Mouse (Mus musculus) heart, embryonic 11.5 days (tissue): ENCODE measurements at regions not wholly inside any gene's neighbourhood (a gene's known extent, or its start where the extent isn't known, plus 50 kb on each side); places are given as distances from the start of the nearest gene placed in this dataset.

Experiments
- ATAC-seq: fragments of 200-750 bp; cut with Nextera tagmentation; replicated peaks from 2 replicates; pipeline ENCODE4 v1.8.0; 2017; ENCODE audit warnings: moderate library complexity; ENCODE audit not compliant: insufficient number of reproducible peaks, low FRiP score, low TSS enrichment
- H3K27ac ChIP-seq: fragments of 300-500 bp; sonication (generic); 2 replicates; pipeline ENCODE4 v1.5.1; 2014; ENCODE audit warnings: mild to moderate bottlenecking, low read depth, low read length
- H3K27me3 ChIP-seq: fragments of 300-500 bp; sonication (generic); 2 replicates; pipeline ENCODE4 v1.6.1; 2014; ENCODE audit warnings: mild to moderate bottlenecking, low read length, mixed read lengths; ENCODE audit not compliant: control insufficient read depth, insufficient read depth
- H3K36me3 ChIP-seq: fragments of 300-500 bp; sonication (generic); 2 replicates; pipeline ENCODE4 v1.6.1; 2014; ENCODE audit warnings: mild to moderate bottlenecking, low read length, moderate library complexity, mixed read lengths; ENCODE audit not compliant: control insufficient read depth, insufficient read depth
- H3K4me1 ChIP-seq: fragments of 300-500 bp; sonication (generic); 2 replicates; pipeline ENCODE4 v1.6.1; 2014; ENCODE audit warnings: low read length; ENCODE audit not compliant: control insufficient read depth, insufficient read depth
- H3K4me2 ChIP-seq: fragments of 300-500 bp; sonication (generic); 2 replicates; pipeline ENCODE4 v1.6.1; 2014; ENCODE audit warnings: mild to moderate bottlenecking, moderate library complexity
- H3K4me3 ChIP-seq: fragments of 300-500 bp; sonication (generic); 2 replicates; pipeline ENCODE4 v1.5.1; 2014; ENCODE audit warnings: low read depth, low read length
- H3K9ac ChIP-seq: fragments of 300-500 bp; sonication (generic); 2 replicates; pipeline ENCODE4 v1.6.1; 2014; ENCODE audit warnings: mild to moderate bottlenecking, low read depth, low read length, moderate library complexity
- H3K9me3 ChIP-seq: fragments of 300-500 bp; sonication (generic); replicated peaks from 2 replicates; pipeline ENCODE4 v1.6.1; 2016; ENCODE audit warnings: low read length; ENCODE audit not compliant: control insufficient read depth
- WGBS: fragments of 180-500 bp; shearing (Covaris S2); extraction: QIAGEN DNeasy Blood & Tissue Kit; methylation state at CpG from one replicate; pipeline ENCODE4 v1.1.7; 2014; ENCODE audit not compliant: insufficient replicate concordance; 5-methylcytosine and 5-hydroxymethylcytosine counted together

- peaks cover 4% of the 10 kb centered on the region; the same call in 1 of the 2 replicates for H3K27me3 ChIP-seq
- WGBS, result 78% methylated on average over 2 of the region's 2 CpGs
- H3K4me2 ChIP-seq, result no peak overlapping the region
- peaks cover 9% of the 10 kb centered on the region; the same call in 1 of the 2 replicates for H3K4me1 ChIP-seq
- no peak overlapping the region for H3K9ac ChIP-seq
- no peaks in the 10 kb centered on the region for H3K9me3 ChIP-seq
- H3K27ac ChIP-seq, result no peak overlapping the region
- no peak for ATAC-seq
- H3K36me3 ChIP-seq, result no peaks in the 10 kb centered on the region
- no peak overlapping the region for H3K4me3 ChIP-seq
Measured at GRCm38 (mm10) chr11:64208306-64208705, 129.0 kb upstream of the Cox10 start.

GRCm38 (mm10) chr11:64207358-64207864, 128.1 kb upstream of the Cox10 start:
- H3K36me3 ChIP-seq, result no peaks in the 10 kb centered on the region
- 69% methylated on average over 4 of the region's 4 CpGs for WGBS
- H3K9me3 ChIP-seq, result no peaks in the 10 kb centered on the region
- no peak overlapping the region for H3K9ac ChIP-seq
- no peak overlapping the region for H3K27ac ChIP-seq
- H3K4me1 ChIP-seq, result peaks cover 9% of the 10 kb centered on the region; the same call in 1 of the 2 replicates
- H3K27me3 ChIP-seq, result peaks cover 4% of the 10 kb centered on the region; the same call in 1 of the 2 replicates
- no peak overlapping the region for H3K4me2 ChIP-seq
- H3K4me3 ChIP-seq, result no peak overlapping the region
- ATAC-seq, result no peak

GRCm38 (mm10) chr11:64206155-64206554, 126.9 kb upstream of the Cox10 start:
- Histone ChIP-seq H3K4me3 (no peak overlapping the region), H3K36me3 (no peaks in the 10 kb centered on the region), H3K27me3 (peaks cover 4% of the 10 kb centered on the region; the same call in 1 of the 2 replicates), H3K9me3 (no peaks in the 10 kb centered on the region), H3K27ac (no peak overlapping the region), H3K4me1 (peaks cover 9% of the 10 kb centered on the region; the same call in 1 of the 2 replicates), H3K4me2 (no peak overlapping the region), H3K9ac (no peak overlapping the region)
- 75% methylated on average over 2 of the region's 2 CpGs for WGBS
- no peak for ATAC-seq

GRCm38 (mm10) chr11:64205069-64205468, 125.8 kb upstream of the Cox10 start:
- 61% methylated on average over 4 of the region's 4 CpGs for WGBS
- Histone ChIP-seq H3K4me3 (no peak overlapping the region), H3K27me3 (peaks cover 4% of the 10 kb centered on the region; the same call in 1 of the 2 replicates), H3K9ac (no peak overlapping the region), H3K36me3 (no peaks in the 10 kb centered on the region), H3K9me3 (no peaks in the 10 kb centered on the region), H3K4me1 (peaks cover 9% of the 10 kb centered on the region; the same call in 1 of the 2 replicates), H3K27ac (no peak overlapping the region), H3K4me2 (no peak overlapping the region)
- no peak for ATAC-seq

GRCm38 (mm10) chr11:64204305-64204704, 125.0 kb upstream of the Cox10 start:
- Histone ChIP-seq H3K27ac (no peak overlapping the region), H3K9ac (no peak overlapping the region), H3K9me3 (no peaks in the 10 kb centered on the region), H3K36me3 (no peaks in the 10 kb centered on the region), H3K4me3 (no peak overlapping the region), H3K27me3 (peaks cover 4% of the 10 kb centered on the region; the same call in 1 of the 2 replicates), H3K4me2 (0 out of 2 replicates have a peak overlapping the region, but pooled peaks have one; percentile 3), H3K4me1 (peaks cover 9% of the 10 kb centered on the region; the same call in 1 of the 2 replicates)
- ATAC-seq, result no peak
- WGBS, result 16% methylated on average over 7 of the region's 7 CpGs

GRCm38 (mm10) chr11:64200874-64201273, 121.6 kb upstream of the Cox10 start:
- H3K4me2 ChIP-seq, result no peak overlapping the region
- H3K9me3 ChIP-seq, result no peaks in the 10 kb centered on the region
- H3K27ac ChIP-seq, result no peak overlapping the region
- WGBS, result 91% methylated on average over 6 of the region's 6 CpGs
- peaks cover 9% of the 10 kb centered on the region; the same call in 1 of the 2 replicates for H3K4me1 ChIP-seq
- H3K9ac ChIP-seq, result no peak overlapping the region
- no peaks in the 10 kb centered on the region for H3K36me3 ChIP-seq
- ATAC-seq, result no peak
- H3K27me3 ChIP-seq, result no peaks in the 10 kb centered on the region; the same call in 1 of the 2 replicates
- no peak overlapping the region for H3K4me3 ChIP-seq

- Histone ChIP-seq H3K27me3 (peaks cover 2% of the 10 kb centered on the region; the same call in 1 of the 2 replicates), H3K36me3 (no peaks in the 10 kb centered on the region), H3K4me1 (no peaks in the 10 kb centered on the region), H3K4me2 (no peak overlapping the region), H3K9me3 (no peaks in the 10 kb centered on the region), H3K27ac (no peak overlapping the region), H3K9ac (no peak overlapping the region), H3K4me3 (no peak overlapping the region)
- WGBS, result 64% methylated on average over 3 of the region's 3 CpGs
- no peak for ATAC-seq
Measured at GRCm38 (mm10) chr11:64195272-64195671, 116.0 kb upstream of the Cox10 start.

GRCm38 (mm10) chr11:64188701-64189100, 109.4 kb upstream of the Cox10 start:
- H3K9ac ChIP-seq, result no peak overlapping the region
- H3K27ac ChIP-seq, result no peak overlapping the region
- H3K36me3 ChIP-seq, result no peaks in the 10 kb centered on the region
- H3K4me1 ChIP-seq, result no peaks in the 10 kb centered on the region
- no peak overlapping the region for H3K4me3 ChIP-seq
- H3K4me2 ChIP-seq, result no peak overlapping the region
- WGBS, result 46% methylated on average over 2 of the region's 2 CpGs
- no peak for ATAC-seq
- H3K9me3 ChIP-seq, result no peaks in the 10 kb centered on the region
- 0 out of 2 replicates have a peak, but pooled peaks cover 2% of the 10 kb centered on the region for H3K27me3 ChIP-seq
